Mouse (Mus musculus) bone marrow, adult 2 months (tissue): Measurements from ENCODE around the gene Thoc5. TPM values are rescaled to one million over a fixed set of nuclear protein-coding genes. Genes with fewer than 3 reads are reported as not detected.
A peak's percentile ranks its signal among the peaks of the same experiment; 100 is the strongest.

ENCODE experiments used
- H3K27ac ChIP-seq: fragments of 200-500 bp; 2 replicates; pipeline ENCODE4 v1.5.1; 2012; ENCODE audit warnings: low read depth, mild to moderate bottlenecking, control low read depth, inconsistent platforms, low read length; ENCODE audit not compliant: control insufficient read depth, poor library complexity, insufficient read depth
- H3K4me1 ChIP-seq: fragments of 200-500 bp; 2 replicates; pipeline ENCODE4 v1.6.1; 2011; ENCODE audit warnings: low read length; ENCODE audit not compliant: control insufficient read depth, insufficient read depth
- H3K4me3 ChIP-seq: fragments of 200-500 bp; replicated peaks from 2 replicates; pipeline ENCODE3; 2011; ENCODE audit warnings: mild to moderate bottlenecking, low read depth, low read length, control low read depth; ENCODE audit not compliant: control insufficient read depth
- CTCF ChIP-seq: fragments of 200-500 bp; IDR thresholded peaks from 2 replicates; pipeline ENCODE4 v1.5.1; 2011; ENCODE audit warnings: low read length, control low read depth; ENCODE audit not compliant: control insufficient read depth, insufficient read depth
- POLR2A ChIP-seq: fragments of 200-500 bp; IDR thresholded peaks from 2 replicates; pipeline ENCODE4 v1.6.1; 2011; ENCODE audit warnings: low read depth, mild to moderate bottlenecking, control low read depth, low read length, borderline replicate concordance; ENCODE audit not compliant: control insufficient read depth
- WGBS: fragments of 180-500 bp; shearing (Covaris S2); methylation state at CpG from one replicate; pipeline ENCODE4 v1.1.7; 2018; 5-methylcytosine and 5-hydroxymethylcytosine counted together
- polyA plus RNA-seq: library from polyadenylated mRNA; stranded (reverse); fragments of >200 nt; gene quantifications from 2 replicates; pipeline ENCODE4 v1.2.4, GENCODE M21; 2011; ENCODE audit warnings: low replicate concordance; ENCODE audit not compliant: missing spikeins, insufficient read depth, insufficient read length

Thoc5 gene
- polyA plus RNA-seq, 1 experiment: 18.8 TPM

DNA sequence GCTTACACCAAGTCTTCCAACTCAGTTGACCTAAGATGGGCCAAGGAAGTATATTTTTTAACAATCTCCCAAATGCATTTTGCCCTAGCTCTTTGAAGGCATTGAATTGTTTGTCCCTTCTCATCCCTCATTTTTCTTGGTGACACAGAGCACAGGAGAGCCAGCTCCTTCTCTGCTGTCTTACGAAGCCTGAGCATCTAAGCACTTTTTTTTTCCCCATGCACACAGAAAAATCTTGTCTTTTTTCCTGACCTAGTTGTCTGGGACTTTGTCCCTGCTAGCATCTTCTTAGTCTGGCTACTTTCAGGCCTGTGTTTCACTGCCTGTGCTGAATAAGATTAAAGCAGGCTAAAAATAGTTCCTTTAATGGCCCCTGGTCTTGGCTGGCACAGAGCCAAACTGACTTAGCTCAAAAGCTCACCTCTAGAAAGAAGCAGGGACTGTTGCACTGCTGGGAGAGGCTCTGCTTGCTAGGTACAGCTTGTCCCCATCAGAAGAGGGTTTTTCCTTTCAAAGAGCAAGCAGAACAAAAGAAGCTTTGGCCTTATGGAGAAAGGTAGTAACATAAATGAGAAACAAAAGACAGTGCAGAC, 36.0 kb downstream of the Thoc5 start:
- H3K27ac ChIP-seq: no peak overlapping the region
- no peaks in the 10 kb centered on the region for H3K4me1 ChIP-seq
- no peak overlapping the region for H3K4me3 ChIP-seq
- 100% methylated on average over 1 of the region's 1 CpGs for WGBS
- TF ChIP-seq CTCF (no peak), POLR2A (no peak)

GRCm38 (mm10) chr11:4936243-4936642, 41.1 kb downstream of the Thoc5 start:
- Histone ChIP-seq H3K4me1 (no peaks in the 10 kb centered on the region), H3K4me3 (no peak overlapping the region), H3K27ac (no peak overlapping the region)
- WGBS: 75% methylated on average over 5 of the region's 5 CpGs
- no peak for TF ChIP-seq POLR2A
- no peak for TF ChIP-seq CTCF

DNA sequence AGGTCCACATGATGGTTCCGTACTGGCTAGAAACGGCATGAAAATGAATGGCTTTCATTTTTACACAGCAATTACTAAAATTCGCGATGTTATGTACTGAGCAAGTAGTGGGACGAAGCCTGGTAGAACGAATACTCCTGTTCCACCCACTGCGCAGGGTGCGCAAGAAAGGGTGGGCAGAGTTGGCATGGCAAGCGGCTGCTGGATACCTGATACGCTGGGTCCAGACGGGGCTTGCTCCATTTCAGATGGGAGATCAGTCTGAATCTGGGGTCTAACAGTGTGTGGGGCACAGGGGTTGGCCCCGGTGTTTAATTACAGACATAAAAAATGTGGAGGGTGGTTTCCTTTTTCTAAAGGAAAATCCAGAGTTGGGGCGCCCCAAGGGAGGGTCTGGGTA, 51.4 kb downstream of the Thoc5 start:
- Histone ChIP-seq H3K4me3 (no peak overlapping the region), H3K27ac (no peak overlapping the region), H3K4me1 (no peaks in the 10 kb centered on the region)
- TF ChIP-seq CTCF: no peak
- TF ChIP-seq POLR2A: no peak
- WGBS: 16% methylated on average over 13 of the region's 13 CpGs

DNA sequence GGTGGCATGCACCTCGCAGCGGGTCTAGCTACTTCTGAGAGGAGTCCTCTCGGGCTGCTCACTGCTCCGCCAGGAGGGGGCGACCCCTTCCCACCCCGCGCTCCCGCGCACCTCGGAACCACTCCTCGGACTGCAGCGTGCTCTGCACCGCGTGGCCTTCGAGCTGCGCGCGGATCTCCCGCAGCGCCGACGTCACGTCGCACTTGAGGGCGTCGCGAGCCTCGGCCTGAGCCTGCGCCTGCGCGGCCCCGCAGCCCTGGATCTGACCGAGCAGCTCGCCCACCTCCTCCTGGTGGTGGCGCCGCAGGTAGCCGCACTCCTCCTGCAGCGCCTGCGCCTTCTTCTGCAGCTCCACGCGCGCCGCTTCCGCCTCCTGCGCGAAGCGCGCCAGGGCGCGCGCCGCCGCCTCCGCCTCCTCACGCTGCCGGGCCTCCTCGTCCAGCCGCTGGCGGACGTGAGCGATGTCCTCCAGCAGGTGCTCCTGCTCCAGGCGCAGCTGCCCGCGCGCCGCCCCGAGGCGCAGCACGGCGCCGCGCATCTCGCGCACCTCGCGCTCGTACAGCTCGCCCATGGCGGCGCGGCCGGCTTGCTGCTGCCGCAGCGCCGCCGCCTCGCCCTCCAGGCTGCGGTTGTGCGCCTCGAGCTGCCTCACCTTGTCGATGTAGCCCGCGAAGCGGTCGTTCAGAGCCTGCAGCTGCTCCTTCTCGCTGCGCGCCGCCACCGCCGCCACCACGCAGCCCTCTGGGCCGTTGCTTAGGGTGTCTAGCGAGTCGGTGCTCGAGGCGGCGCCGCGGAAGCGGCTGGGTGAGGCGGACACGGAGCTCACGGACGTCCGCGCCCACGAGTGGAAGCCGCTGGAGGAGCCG, 52.1 kb downstream of the Thoc5 start:
- peak; percentile 22; the same call in 1 of the 2 replicates for TF ChIP-seq CTCF
- TF ChIP-seq POLR2A: no peak
- Histone ChIP-seq H3K4me1 (no peaks in the 10 kb centered on the region), H3K4me3 (peak overlapping the region; percentile 41), H3K27ac (peak overlapping the region; percentile 22; the same call in 1 of the 2 replicates)
- WGBS: under 1% methylated on average over 118 of the region's 120 CpGs

GRCm38 (mm10) chr11:4947813-4948174, 52.7 kb downstream of the Thoc5 start, which contains the start of gene Nefh:
Gene Nefh (minus strand): TSS chr11:4948064.
- Histone ChIP-seq H3K4me1 (no peaks in the 10 kb centered on the region), H3K27ac (peak within 1 kb of the TSS; percentile 22; the same call in 1 of the 2 replicates), H3K4me3 (peak within 1 kb of the TSS; percentile 41)
- TF ChIP-seq POLR2A (no peak), CTCF (no peak)
- WGBS: 2% methylated on average over 40 of the region's 41 CpGs

DNA sequence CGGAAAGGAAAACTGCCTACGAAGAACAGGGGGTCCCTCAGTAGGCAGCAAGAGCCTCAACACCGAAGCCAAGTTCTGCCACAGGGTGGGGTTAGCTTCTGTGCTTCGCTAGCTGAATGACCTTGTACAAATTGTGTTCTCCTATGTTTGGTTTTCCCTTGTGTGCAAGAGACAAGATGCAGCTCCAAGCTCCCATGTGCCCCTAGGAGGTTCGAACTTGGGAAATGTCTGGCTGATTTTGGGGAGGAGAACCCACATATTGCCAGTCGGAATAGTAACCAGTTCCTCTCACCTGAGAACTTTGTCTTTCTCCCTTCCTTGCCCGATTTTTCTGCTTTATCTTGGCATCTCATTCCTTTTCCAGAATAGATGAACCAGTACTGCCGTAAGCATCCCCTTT, 53.7 kb downstream of the Thoc5 start:
- Histone ChIP-seq H3K4me1 (no peaks in the 10 kb centered on the region), H3K4me3 (no peak overlapping the region), H3K27ac (no peak overlapping the region)
- WGBS: 53% methylated on average over 8 of the region's 8 CpGs
- TF ChIP-seq POLR2A (no peak), CTCF (no peak)

DNA sequence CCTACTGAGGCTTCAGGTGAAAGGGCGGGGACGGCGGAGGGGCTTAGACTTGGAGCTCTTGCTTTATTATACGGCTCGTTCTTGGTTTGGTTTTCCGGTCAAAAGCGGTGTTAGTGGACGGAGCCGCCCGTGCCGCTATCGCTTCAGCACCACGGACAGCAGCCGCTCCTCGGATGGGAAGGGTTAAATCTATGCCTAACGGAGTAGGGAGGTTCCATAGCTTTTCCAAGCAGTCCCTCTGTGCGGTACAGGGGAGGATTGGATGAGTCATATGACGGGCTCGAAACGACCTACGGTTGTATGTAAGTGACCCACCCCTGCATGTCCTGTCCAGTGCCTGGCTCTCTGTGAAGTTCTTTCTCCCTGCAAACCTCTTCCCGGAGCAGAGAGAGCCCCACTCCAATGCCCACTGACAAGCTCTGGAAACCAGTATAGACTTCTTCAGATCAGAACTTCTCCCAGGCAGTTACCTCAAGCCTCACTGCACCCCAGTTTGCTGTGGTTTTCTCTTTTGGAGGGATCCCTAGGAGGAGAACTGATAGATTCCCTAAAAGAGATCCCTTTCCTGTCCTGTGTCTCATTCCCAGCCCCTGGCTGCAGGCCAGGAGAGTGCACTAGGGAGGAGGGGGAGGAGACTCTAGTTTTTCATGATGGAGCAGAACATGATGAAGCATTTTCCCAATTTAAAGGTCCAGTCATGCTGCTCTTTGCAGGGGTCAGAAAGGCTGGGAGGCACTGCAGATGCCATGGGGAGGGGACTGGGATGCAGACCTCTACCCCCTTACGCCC, 54.3 kb downstream of the Thoc5 start:
- 42% methylated on average over 23 of the region's 23 CpGs for WGBS

GRCm38 (mm10) chr11:4953401-4953800, 58.3 kb downstream of the Thoc5 start:
- Histone ChIP-seq H3K4me1 (no peaks in the 10 kb centered on the region), H3K4me3 (no peak overlapping the region), H3K27ac (no peak overlapping the region)
- WGBS: 43% methylated on average over 6 of the region's 6 CpGs
- no peak for TF ChIP-seq POLR2A
- TF ChIP-seq CTCF: no peak

More for the DNA sequence above, 54.3 kb downstream of the Thoc5 start:
- H3K4me3 ChIP-seq: no peak overlapping the region
- no peak overlapping the region for H3K27ac ChIP-seq
- TF ChIP-seq CTCF (no peak), POLR2A (no peak)
- no peaks in the 10 kb centered on the region for H3K4me1 ChIP-seq
